Mouse (Mus musculus) midbrain, embryonic 10.5 days (tissue): ENCODE data around the gene Gm48552. TPM values are rescaled to one million over a fixed set of nuclear protein-coding genes. Genes with fewer than 3 reads are reported as not detected.

Experiments
- DNase-seq: peaks from one replicate; pipeline ENCODE4 v3.0.0-alpha.2; 2017; ENCODE audit warnings: low spot score
- H3K27ac ChIP-seq: fragments of 300-500 bp; sonication (generic); replicated peaks from 2 replicates; pipeline ENCODE4 v1.5.1; 2016; ENCODE audit warnings: mild to moderate bottlenecking
- H3K27me3 ChIP-seq: fragments of 300-500 bp; sonication (generic); 2 replicates; pipeline ENCODE4 v1.6.1; 2016; ENCODE audit warnings: low read depth, mild to moderate bottlenecking; ENCODE audit not compliant: poor library complexity, severe bottlenecking
- H3K36me3 ChIP-seq: fragments of 300-500 bp; sonication (generic); 2 replicates; pipeline ENCODE4 v1.6.1; 2016; ENCODE audit warnings: mild to moderate bottlenecking, moderate library complexity
- H3K4me1 ChIP-seq: fragments of 300-500 bp; sonication (generic); 2 replicates; pipeline ENCODE4 v1.6.1; 2016
- H3K4me3 ChIP-seq: fragments of 300-500 bp; sonication (generic); 2 replicates; pipeline ENCODE4 v1.5.1; 2016; ENCODE audit warnings: mild to moderate bottlenecking, moderate library complexity
- H3K9me3 ChIP-seq: fragments of 300-500 bp; sonication (generic); replicated peaks from 2 replicates; pipeline ENCODE4 v1.6.1; 2016; ENCODE audit warnings: mild to moderate bottlenecking
- WGBS: fragments of 180-500 bp; shearing (Covaris S2); methylation state at CpG from one replicate; pipeline ENCODE4 v1.1.7; 2016; 5-methylcytosine and 5-hydroxymethylcytosine counted together
- polyA plus RNA-seq: library from polyadenylated mRNA; unstranded; fragments of >200 nt; fragmentation: Nextera tagmentation; extraction: Ambion mirVana; gene quantifications from 2 replicates; pipeline ENCODE4 v1.2.1, GENCODE M21; 2016

The Gm48552 gene
- polyA plus RNA-seq, 1 experiment from 2014 or later: 1.7 TPM

GRCm38 (mm10) chr10:81365073-81365472 is 23.7 kb upstream of the Gm48552 start:
- H3K9me3 ChIP-seq: no peaks in the 10 kb centered on the region
- peak overlapping the region; percentile 78 for H3K27ac ChIP-seq
- peaks cover 33% of the 10 kb centered on the region for H3K27me3 ChIP-seq
- peaks cover 59% of the 10 kb centered on the region for H3K36me3 ChIP-seq
- WGBS: 37% methylated on average over 4 of the region's 4 CpGs
- H3K4me1 ChIP-seq: peaks cover 80% of the 10 kb centered on the region
- peak overlapping the region; percentile 52 for H3K4me3 ChIP-seq
- no peak for DNase-seq

DNA sequence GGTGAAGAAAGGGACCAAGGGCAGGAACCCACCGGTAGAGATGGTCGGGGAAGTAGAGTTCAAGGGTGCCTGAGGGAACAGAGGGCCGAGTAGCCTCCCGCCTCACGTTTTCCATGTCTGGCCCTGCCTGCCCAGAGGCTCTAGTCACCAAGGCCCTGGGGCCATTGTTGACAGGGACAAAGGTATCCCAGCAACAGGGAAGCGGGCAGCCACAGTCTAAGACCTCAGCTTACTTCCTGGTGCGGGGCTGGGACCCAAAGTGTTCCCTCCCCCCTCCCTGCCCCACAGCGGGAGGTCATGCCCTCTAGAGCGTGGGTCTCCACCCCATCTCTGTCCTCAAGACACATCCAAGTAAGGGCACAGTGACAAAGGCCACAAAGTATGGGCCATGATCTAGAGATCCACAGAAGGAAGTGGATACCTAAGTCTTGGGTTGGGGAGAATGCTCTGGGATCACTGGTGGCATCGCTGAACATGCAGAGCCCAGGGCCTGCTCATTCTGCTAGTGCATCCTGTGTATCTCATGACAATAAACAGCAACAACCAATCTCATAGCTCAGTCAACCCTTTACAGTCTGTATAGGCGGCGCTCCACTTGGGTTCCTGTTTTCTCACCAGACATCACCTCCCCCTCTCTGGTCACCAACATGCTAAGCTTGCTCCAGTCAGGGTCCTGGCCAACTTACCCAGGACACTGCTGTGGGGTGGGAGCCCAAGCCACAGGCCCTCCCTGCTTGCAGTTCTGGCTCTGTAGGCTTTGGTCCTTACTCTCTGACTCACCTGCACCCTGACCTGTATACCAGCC is 22.9 kb upstream of the Gm48552 start, which contains the start of gene 4930404N11Rik:
Gene 4930404N11Rik (minus strand): TSS at position 145 of the 805 bp plus-strand sequence.
- H3K4me3 ChIP-seq: peak within 1 kb of the TSS; percentile 52
- peak; percentile 84 for DNase-seq
- H3K4me1 ChIP-seq: peaks cover 72% of the 10 kb centered on the region
- peaks cover 33% of the 10 kb centered on the region for H3K27me3 ChIP-seq
- H3K9me3 ChIP-seq: no peaks in the 10 kb centered on the region
- 21% methylated on average over 12 of the region's 12 CpGs for WGBS
- peaks cover 67% of the 10 kb centered on the region for H3K36me3 ChIP-seq
- H3K27ac ChIP-seq: peak within 1 kb of the TSS; percentile 78

DNA sequence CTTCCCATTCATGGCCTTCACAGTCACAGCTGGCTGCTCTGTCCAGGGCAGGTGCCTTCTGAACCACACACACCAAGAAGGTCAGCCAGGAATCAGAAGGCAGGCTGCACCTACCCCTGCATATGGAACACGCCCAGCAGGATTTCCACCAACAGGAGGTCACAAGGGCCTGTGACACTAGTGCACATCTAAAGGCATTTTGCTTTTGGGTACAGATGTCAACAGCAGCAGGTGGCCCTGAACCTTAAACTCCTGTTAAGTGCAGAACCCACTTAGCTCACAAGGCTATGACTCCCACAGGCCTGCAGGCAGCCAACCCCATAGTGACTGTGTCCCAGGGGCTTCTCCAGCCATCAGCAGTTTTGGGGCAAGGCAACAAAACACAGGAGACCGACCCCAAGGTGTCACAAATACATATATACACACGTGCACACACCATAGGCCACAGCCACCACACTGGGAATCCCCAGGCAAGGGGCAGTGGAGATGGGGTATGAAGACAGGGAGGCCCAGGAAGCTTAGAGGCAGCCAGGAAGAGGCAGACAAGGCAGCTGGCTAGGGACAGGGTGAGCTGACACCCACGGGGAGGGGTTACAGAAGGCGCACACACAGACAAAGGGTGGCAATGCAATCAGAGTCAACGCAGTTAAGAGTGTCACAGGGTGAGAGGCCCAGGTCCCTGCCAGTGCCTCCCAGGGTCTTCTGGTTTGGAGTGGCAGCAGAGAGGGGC is 22.2 kb upstream of the Gm48552 start:
- peak overlapping the region; percentile 78 for H3K27ac ChIP-seq
- peaks cover 65% of the 10 kb centered on the region for H3K4me1 ChIP-seq
- WGBS: 81% methylated on average over 6 of the region's 6 CpGs
- peaks cover 33% of the 10 kb centered on the region for H3K27me3 ChIP-seq
- H3K4me3 ChIP-seq: peak overlapping the region; percentile 52; the same call in 1 of the 2 replicates
- H3K36me3 ChIP-seq: peaks cover 68% of the 10 kb centered on the region
- DNase-seq: no peak
- H3K9me3 ChIP-seq: no peaks in the 10 kb centered on the region

DNA sequence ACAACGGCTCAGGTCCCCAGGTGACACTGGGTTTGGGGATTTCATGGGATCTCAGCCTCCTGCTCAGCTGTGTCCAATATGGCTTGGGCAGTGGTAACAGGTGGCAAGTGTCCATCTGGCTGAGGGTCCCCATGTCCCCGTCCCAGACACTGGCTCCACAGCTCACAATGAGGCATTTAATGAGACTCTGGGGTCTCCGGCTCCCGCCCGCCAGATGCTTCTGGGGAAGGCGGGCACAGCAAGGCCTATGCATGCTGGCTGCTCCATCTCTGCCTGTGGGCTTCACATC is 21.7 kb upstream of the Gm48552 start:
- peaks cover 64% of the 10 kb centered on the region for H3K4me1 ChIP-seq
- H3K9me3 ChIP-seq: no peaks in the 10 kb centered on the region
- H3K36me3 ChIP-seq: peaks cover 68% of the 10 kb centered on the region
- H3K27me3 ChIP-seq: peaks cover 29% of the 10 kb centered on the region
- WGBS: 84% methylated on average over 6 of the region's 6 CpGs
- 0 out of 2 replicates have a peak overlapping the region, but pooled peaks have one; percentile 78 for H3K27ac ChIP-seq
- no peak for DNase-seq
- no peak overlapping the region for H3K4me3 ChIP-seq

DNA sequence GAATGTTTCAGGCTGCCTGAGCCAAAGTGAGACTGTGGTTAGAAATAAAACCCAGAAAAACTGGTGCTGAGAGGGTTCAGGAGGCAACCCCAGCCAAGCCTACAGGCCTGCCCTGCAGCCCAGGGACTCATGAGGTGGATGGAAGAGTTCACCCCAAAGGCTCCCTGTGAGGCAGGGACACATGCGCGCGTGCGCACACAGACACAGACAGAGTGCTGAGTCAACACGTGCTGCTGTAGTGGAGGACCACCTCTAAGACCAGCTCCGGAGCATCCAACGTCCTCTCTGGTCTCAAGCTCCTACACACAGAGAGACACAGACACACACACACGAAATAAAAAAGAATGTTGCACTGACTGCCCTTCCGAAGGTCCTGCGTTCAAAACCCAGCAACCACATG is 13.5 kb upstream of the Gm48552 start:
- peaks cover 64% of the 10 kb centered on the region for H3K36me3 ChIP-seq
- H3K27me3 ChIP-seq: no peaks in the 10 kb centered on the region
- H3K27ac ChIP-seq: no peak overlapping the region
- peak overlapping the region; percentile 20; the same call in 1 of the 2 replicates for H3K4me3 ChIP-seq
- H3K9me3 ChIP-seq: no peaks in the 10 kb centered on the region
- peaks cover 47% of the 10 kb centered on the region for H3K4me1 ChIP-seq
- WGBS: 93% methylated on average over 10 of the region's 10 CpGs
- no peak for DNase-seq

DNA sequence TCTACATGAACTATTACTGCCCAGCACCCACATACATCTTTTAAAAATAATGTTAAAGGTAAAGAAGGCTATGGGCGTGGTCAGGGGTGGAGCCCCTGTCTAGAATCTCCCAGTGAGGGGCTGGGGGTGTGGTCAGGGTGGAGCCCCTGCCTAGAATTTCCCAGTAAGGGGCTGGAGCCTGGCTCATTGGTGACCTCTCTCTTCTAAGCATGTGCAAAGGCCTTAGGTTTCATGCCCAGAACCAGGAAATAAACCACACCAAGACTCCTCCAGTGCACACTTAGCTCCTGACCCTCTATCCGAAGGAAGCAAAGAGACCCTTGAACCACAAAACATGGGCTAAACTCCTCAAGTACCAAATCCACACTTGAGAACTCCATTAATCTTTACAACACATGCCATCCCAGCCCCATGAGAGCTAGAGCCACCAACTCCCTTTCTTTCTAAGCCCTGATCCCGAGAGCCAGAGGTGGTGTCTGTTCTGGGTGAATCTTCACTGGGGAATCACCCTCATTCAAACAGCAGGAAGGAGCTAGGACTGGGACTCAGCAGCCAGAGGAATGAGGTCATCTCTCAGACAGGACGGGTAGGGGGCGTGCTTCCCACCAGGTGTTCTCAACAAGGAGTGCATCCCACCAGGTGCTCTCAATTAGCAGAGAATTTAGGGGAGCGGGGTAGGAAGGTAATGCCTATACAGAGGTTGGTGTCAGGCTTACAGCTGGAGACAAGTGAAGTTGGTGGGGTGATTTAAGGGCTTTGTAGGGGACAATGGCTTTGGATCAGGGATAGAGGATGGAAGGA is 12.0 kb upstream of the Gm48552 start:
- Histone ChIP-seq H3K27ac (peak overlapping the region; percentile 97), H3K9me3 (no peaks in the 10 kb centered on the region), H3K4me3 (peak overlapping the region; percentile 93), H3K27me3 (no peaks in the 10 kb centered on the region), H3K36me3 (peaks cover 49% of the 10 kb centered on the region), H3K4me1 (peaks cover 47% of the 10 kb centered on the region)
- 49% methylated on average over 6 of the region's 6 CpGs for WGBS
- DNase-seq: no peak

GRCm38 (mm10) chr10:81377362-81377664 is 11.5 kb upstream of the Gm48552 start:
- H3K27me3 ChIP-seq: no peaks in the 10 kb centered on the region
- peaks cover 44% of the 10 kb centered on the region for H3K36me3 ChIP-seq
- no peaks in the 10 kb centered on the region for H3K9me3 ChIP-seq
- peak overlapping the region; percentile 93 for H3K4me3 ChIP-seq
- DNase-seq: no peak
- H3K4me1 ChIP-seq: peaks cover 42% of the 10 kb centered on the region
- peak overlapping the region; percentile 97 for H3K27ac ChIP-seq
- WGBS: 69% methylated on average over 2 of the region's 2 CpGs

DNA sequence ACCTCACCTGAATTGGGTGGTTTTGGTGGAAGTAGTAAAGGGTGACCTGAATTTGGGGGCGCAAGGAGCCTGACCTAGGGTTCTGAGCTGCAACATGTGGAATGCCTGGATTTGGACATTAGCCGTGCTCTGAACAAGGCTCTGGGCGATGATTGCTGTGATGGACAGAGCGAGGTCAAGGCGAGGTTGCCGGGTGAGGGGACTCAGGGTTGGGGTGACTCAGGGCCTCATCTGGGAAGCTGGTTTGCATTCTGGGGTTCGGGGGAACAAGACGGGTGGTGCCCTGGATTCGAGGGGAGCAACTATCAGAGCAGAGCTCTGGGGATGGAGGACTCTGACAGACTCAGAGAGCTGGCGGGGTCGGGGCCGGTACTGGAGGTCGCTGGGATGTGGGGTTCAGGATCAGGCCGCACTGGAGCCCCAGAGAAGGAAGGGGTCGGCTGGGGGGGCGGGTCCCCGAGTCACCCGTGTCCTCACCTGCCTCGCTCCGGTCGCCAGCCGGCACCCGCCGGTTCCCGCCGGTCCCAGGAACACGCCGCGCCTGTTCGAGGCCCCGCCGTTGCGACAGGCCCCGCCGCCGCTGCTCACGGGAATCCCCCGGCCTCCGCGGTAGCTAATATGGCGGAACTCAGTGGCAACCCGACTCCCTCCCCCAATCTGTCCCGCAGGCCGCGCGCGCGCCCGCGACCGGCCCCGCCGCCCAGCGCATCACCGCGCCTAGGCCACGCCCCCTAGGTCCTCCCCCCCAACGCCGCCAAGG is 10.8 kb upstream of the Gm48552 start, which contains the start of gene Fzr1:
Gene Fzr1 (minus strand): TSS at position 724 of the 760 bp plus-strand sequence.
- no peak for DNase-seq
- H3K9me3 ChIP-seq: no peaks in the 10 kb centered on the region
- no peaks in the 10 kb centered on the region for H3K27me3 ChIP-seq
- H3K4me1 ChIP-seq: peaks cover 38% of the 10 kb centered on the region
- WGBS: 1% methylated on average over 59 of the region's 59 CpGs
- peaks cover 37% of the 10 kb centered on the region for H3K36me3 ChIP-seq
- H3K4me3 ChIP-seq: peak within 1 kb of the TSS; percentile 93
- peak within 1 kb of the TSS; percentile 97 for H3K27ac ChIP-seq

GRCm38 (mm10) chr10:81378553-81379182 is 10.1 kb upstream of the Gm48552 start:
- under 1% methylated on average over 46 of the region's 46 CpGs for WGBS
- Histone ChIP-seq H3K4me1 (peaks cover 32% of the 10 kb centered on the region), H3K27ac (peak overlapping the region; percentile 97), H3K36me3 (peaks cover 30% of the 10 kb centered on the region), H3K27me3 (no peaks in the 10 kb centered on the region), H3K4me3 (peak overlapping the region; percentile 93), H3K9me3 (no peaks in the 10 kb centered on the region)
- DNase-seq: peak; percentile 100

DNA sequence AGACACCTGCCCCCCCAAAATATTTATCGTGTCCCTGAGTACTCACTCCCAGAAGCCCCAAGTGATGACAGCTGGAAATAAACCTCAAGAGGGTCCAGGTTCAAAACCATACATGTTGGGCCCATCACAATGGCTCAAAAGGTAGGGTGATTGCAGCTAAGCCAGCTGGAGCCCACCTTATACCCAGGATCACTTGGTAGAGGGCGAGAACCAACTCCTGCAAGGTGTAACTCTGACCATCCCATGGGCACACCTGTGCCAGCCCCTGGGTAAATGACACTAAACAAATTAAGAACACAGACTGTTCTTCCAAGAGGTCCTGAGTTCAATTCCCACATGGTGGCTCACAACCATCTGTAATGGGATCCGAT is 9.6 kb upstream of the Gm48552 start:
- H3K36me3 ChIP-seq: peaks cover 25% of the 10 kb centered on the region
- peaks cover 32% of the 10 kb centered on the region for H3K4me1 ChIP-seq
- 62% methylated on average over 3 of the region's 3 CpGs for WGBS
- DNase-seq: no peak
- peak overlapping the region; percentile 93 for H3K4me3 ChIP-seq
- no peaks in the 10 kb centered on the region for H3K27me3 ChIP-seq
- no peaks in the 10 kb centered on the region for H3K9me3 ChIP-seq
- H3K27ac ChIP-seq: peak overlapping the region; percentile 97

GRCm38 (mm10) chr10:81379809-81380378 is 8.9 kb upstream of the Gm48552 start:
- WGBS: 90% methylated on average over 6 of the region's 6 CpGs
- H3K27me3 ChIP-seq: no peaks in the 10 kb centered on the region
- peaks cover 36% of the 10 kb centered on the region for H3K4me1 ChIP-seq
- H3K36me3 ChIP-seq: peaks cover 19% of the 10 kb centered on the region
- no peaks in the 10 kb centered on the region for H3K9me3 ChIP-seq
- H3K4me3 ChIP-seq: no peak overlapping the region
- peak overlapping the region; percentile 97 for H3K27ac ChIP-seq
- no peak for DNase-seq
